Mouse (Mus musculus) C2C12 (cell line): ENCODE results near the gene Trio.

ENCODE experiments used
- CEBPB ChIP-seq: IDR thresholded peaks from one replicate; pipeline ENCODE4 v1.6.1; 2011; ENCODE audit warnings: low read depth, mild to moderate bottlenecking, control low read depth, moderate library complexity
- CTCF ChIP-seq: IDR thresholded peaks from one replicate; pipeline ENCODE4 v1.5.1; 2011; ENCODE audit not compliant: control insufficient read depth, insufficient read depth, insufficient read length
- MAX ChIP-seq: IDR thresholded peaks from one replicate; pipeline ENCODE4 v1.6.1; 2011; ENCODE audit warnings: mild to moderate bottlenecking, control low read depth
- MYOD1 ChIP-seq: IDR thresholded peaks from one replicate; pipeline ENCODE4 v1.6.1; 2011; ENCODE audit warnings: low read depth; ENCODE audit not compliant: control insufficient read depth, insufficient read length
- MYOG ChIP-seq: IDR thresholded peaks from one replicate; pipeline ENCODE4 v1.6.1; 2011; ENCODE audit not compliant: control insufficient read depth, insufficient read length; ENCODE audit errors: extremely low read depth
- USF1 ChIP-seq: IDR thresholded peaks from one replicate; pipeline ENCODE4 v1.6.1; 2011; ENCODE audit warnings: low read depth, mild to moderate bottlenecking, control low read depth, moderate library complexity

DNA sequence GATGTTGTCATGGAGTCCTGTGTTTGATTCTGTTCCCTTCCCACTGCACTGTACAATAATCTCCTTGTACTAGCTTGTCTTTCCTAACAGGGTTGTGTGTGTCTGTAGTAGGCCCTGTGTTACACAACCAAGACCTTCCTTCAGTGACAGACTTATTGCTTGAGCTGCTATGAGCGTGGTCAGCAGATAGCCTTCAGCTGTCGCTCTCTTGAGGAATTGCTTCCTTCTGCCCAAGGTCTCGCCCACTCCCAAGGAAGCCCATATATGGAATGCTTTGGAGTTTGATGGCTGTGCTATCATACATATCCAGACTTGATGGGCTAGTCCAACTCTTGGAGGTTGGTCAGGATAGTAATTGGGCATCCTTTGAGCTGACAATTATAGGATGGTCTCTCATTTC is 22.1 kb upstream of the Trio start:
- TF ChIP-seq CTCF (no peak), MYOD1 (no peak), MYOG (no peak), USF1 (no peak), CEBPB (no peak), MAX (no peak)
